Mouse (Mus musculus): Measurements from ENCODE around the gene Map4. TPM values are rescaled to one million over a fixed set of nuclear protein-coding genes. Genes with fewer than 3 reads are reported as not detected.
"Not testable (repeated sequence)": the region's sequence is repeated elsewhere in the genome, so short reads cannot be mapped to it uniquely, and the experiment has no call there.

Map4 gene
- polyA plus RNA-seq, 1 experiment from 2014 or later, result 7.7 TPM

GRCm38 (mm10) chr9:110116977-110117778 lies 185.9 kb downstream of the Map4 start, which contains the start of gene Smarcc1:
Gene Smarcc1 (plus strand): TSS chr9:110117708.
- ATAC-seq, result peak; percentile 96
- peak; percentile 92 for DNase-seq
- H3K9ac ChIP-seq (replicated peaks), result peak within 1 kb of the TSS; percentile 85
- peaks cover 14% of the 10 kb centered on the region for H3K4me1 ChIP-seq (ENCODE audit: insufficient read depth)
- WGBS (ENCODE audit: insufficient replicate concordance), result 3% methylated on average over 76 of the region's 79 CpGs
- peak within 1 kb of the TSS; percentile 83 for H3K4me2 ChIP-seq (ENCODE audit: low read depth, low read length)
- TF ChIP-seq CTCF (IDR thresholded peaks at IDR 0.05; ENCODE audit: low read depth) (no peak), EP300 (IDR thresholded peaks at IDR 0.05; ENCODE audit: low read depth) (0 out of 2 replicates have a peak, but pooled peaks have one; percentile 17)
- peaks cover 16% of the 10 kb centered on the region for H3K36me3 ChIP-seq (replicated peaks; ENCODE audit: insufficient read depth, low read length)
- H3K27ac ChIP-seq (ENCODE audit: low read depth), result peak within 1 kb of the TSS; percentile 92
- no peaks in the 10 kb centered on the region for H3K9me3 ChIP-seq (ENCODE audit: low read length)
- peak within 1 kb of the TSS; percentile 87 for H3K4me3 ChIP-seq (ENCODE audit: low read depth, low read length)
- H3K27me3 ChIP-seq (ENCODE audit: insufficient read depth, low read length), result no peaks in the 10 kb centered on the region

GRCm38 (mm10) chr9:110117779-110118139 lies 186.5 kb downstream of the Map4 start, which contains the start of gene Dhx30:
Gene Dhx30 (minus strand): TSS chr9:110117830.
- WGBS (ENCODE audit: insufficient replicate concordance), result 0% methylated on average over 17 of the region's 17 CpGs
- Histone ChIP-seq H3K4me1 (ENCODE audit: insufficient read depth) (peaks cover 14% of the 10 kb centered on the region), H3K9me3 (ENCODE audit: low read length) (no peaks in the 10 kb centered on the region), H3K36me3 (replicated peaks; ENCODE audit: insufficient read depth, low read length) (peaks cover 10% of the 10 kb centered on the region), H3K4me2 (ENCODE audit: low read depth, low read length) (peak within 1 kb of the TSS; percentile 83), H3K27ac (ENCODE audit: low read depth) (peak within 1 kb of the TSS; percentile 92), H3K4me3 (ENCODE audit: low read depth, low read length) (peak within 1 kb of the TSS; percentile 87), H3K27me3 (ENCODE audit: insufficient read depth, low read length) (no peaks in the 10 kb centered on the region), H3K9ac (replicated peaks) (peak within 1 kb of the TSS; percentile 85)
- no peak for DNase-seq
- TF ChIP-seq EP300 (IDR thresholded peaks at IDR 0.05; ENCODE audit: low read depth) (no peak), CTCF (IDR thresholded peaks at IDR 0.05; ENCODE audit: low read depth) (no peak)
- ATAC-seq, result no peak; the same call in 1 of the 2 replicates

- DNase-seq (no peak), ATAC-seq (no peak)
- no peaks in the 10 kb centered on the region for H3K9me3 ChIP-seq (ENCODE audit: low read length)
- peak overlapping the region; percentile 87 for H3K4me3 ChIP-seq (ENCODE audit: low read depth, low read length)
- peak overlapping the region; percentile 92 for H3K27ac ChIP-seq (ENCODE audit: low read depth)
- H3K27me3 ChIP-seq (ENCODE audit: insufficient read depth, low read length), result no peaks in the 10 kb centered on the region
- H3K9ac ChIP-seq (replicated peaks), result peak overlapping the region; percentile 85
- H3K4me1 ChIP-seq (ENCODE audit: insufficient read depth), result peaks cover 14% of the 10 kb centered on the region
- 39% methylated on average over 1 of the region's 1 CpGs for WGBS (ENCODE audit: insufficient replicate concordance)
- peak overlapping the region; percentile 83 for H3K4me2 ChIP-seq (ENCODE audit: low read depth, low read length)
- 0 out of 2 replicates have a peak, but pooled peaks cover 7% of the 10 kb centered on the region for H3K36me3 ChIP-seq (replicated peaks; ENCODE audit: insufficient read depth, low read length)
- TF ChIP-seq CTCF (IDR thresholded peaks at IDR 0.05; ENCODE audit: low read depth) (no peak), EP300 (IDR thresholded peaks at IDR 0.05; ENCODE audit: low read depth) (no peak)
Measured at GRCm38 (mm10) chr9:110118249-110118648, 187.0 kb downstream of the Map4 start.

GRCm38 (mm10) chr9:110121424-110121823 lies 190.2 kb downstream of the Map4 start:
- Histone ChIP-seq H3K4me3 (ENCODE audit: low read depth, low read length) (no peak overlapping the region), H3K27ac (ENCODE audit: low read depth) (no peak overlapping the region), H3K27me3 (ENCODE audit: insufficient read depth, low read length) (no peaks in the 10 kb centered on the region), H3K9me3 (ENCODE audit: low read length) (no peaks in the 10 kb centered on the region), H3K9ac (replicated peaks) (no peak overlapping the region), H3K36me3 (replicated peaks; ENCODE audit: insufficient read depth, low read length) (no peaks in the 10 kb centered on the region), H3K4me2 (ENCODE audit: low read depth, low read length) (no peak overlapping the region), H3K4me1 (ENCODE audit: insufficient read depth) (peaks cover 12% of the 10 kb centered on the region)
- no peak for DNase-seq
- TF ChIP-seq CTCF (IDR thresholded peaks at IDR 0.05; ENCODE audit: low read depth) (no peak), EP300 (IDR thresholded peaks at IDR 0.05; ENCODE audit: low read depth) (no peak)
- WGBS (ENCODE audit: insufficient replicate concordance), result 77% methylated on average over 4 of the region's 4 CpGs
- ATAC-seq, result no peak

- 0 out of 2 replicates have a peak, but pooled peaks cover 4% of the 10 kb centered on the region for H3K4me1 ChIP-seq (ENCODE audit: insufficient read depth)
- H3K27ac ChIP-seq (ENCODE audit: low read depth), result no peak overlapping the region
- H3K9me3 ChIP-seq (ENCODE audit: low read length), result no peaks in the 10 kb centered on the region
- ATAC-seq (no peak), DNase-seq (no peak)
- no peak overlapping the region for H3K9ac ChIP-seq (replicated peaks)
- H3K36me3 ChIP-seq (replicated peaks; ENCODE audit: insufficient read depth, low read length), result no peaks in the 10 kb centered on the region
- H3K27me3 ChIP-seq (ENCODE audit: insufficient read depth, low read length), result no peaks in the 10 kb centered on the region
- no peak overlapping the region for H3K4me2 ChIP-seq (ENCODE audit: low read depth, low read length)
- TF ChIP-seq EP300 (IDR thresholded peaks at IDR 0.05; ENCODE audit: low read depth) (no peak), CTCF (IDR thresholded peaks at IDR 0.05; ENCODE audit: low read depth) (no peak)
- 69% methylated on average over 2 of the region's 2 CpGs for WGBS (ENCODE audit: insufficient replicate concordance)
- H3K4me3 ChIP-seq (ENCODE audit: low read depth, low read length), result no peak overlapping the region
Measured at GRCm38 (mm10) chr9:110123322-110123721, 192.1 kb downstream of the Map4 start.

- not testable (repeated sequence) for ATAC-seq; H3K4me1 ChIP-seq (ENCODE audit: insufficient read depth); H3K9ac ChIP-seq (replicated peaks); H3K9me3 ChIP-seq (ENCODE audit: low read length); H3K36me3 ChIP-seq (replicated peaks; ENCODE audit: insufficient read depth, low read length); DNase-seq; H3K27ac ChIP-seq (ENCODE audit: low read depth); H3K4me2 ChIP-seq (ENCODE audit: low read depth, low read length); H3K4me3 ChIP-seq (ENCODE audit: low read depth, low read length); H3K27me3 ChIP-seq (ENCODE audit: insufficient read depth, low read length)
- WGBS (ENCODE audit: insufficient replicate concordance), result 61% methylated on average over 2 of the region's 2 CpGs
Measured at GRCm38 (mm10) chr9:110124008-110124540, 192.8 kb downstream of the Map4 start.

All from liver, postnatal 0 days (tissue).